Mouse (Mus musculus): ENCODE results near the gene Serinc1. TPM values are rescaled to one million over a fixed set of nuclear protein-coding genes. Genes with fewer than 3 reads are reported as not detected.

The Serinc1 gene
- 105 and 163 TPM in 2 replicates for total RNA-seq (2023)

GRCm38 (mm10) chr10:57532218-57533101 is at the start of gene Serinc1:
Serinc1 (minus strand) TSS chr10:57532530.

GRCm38 (mm10) chr10:57485908-57486541 is 46.3 kb downstream of the Serinc1 start, which contains the start of gene Hsf2:
Hsf2 (plus strand) TSS chr10:57486385.

Other genes starting within 250 kb of the Serinc1 start
- 6.5 and 9.0 TPM in 2 replicates for gene Hsf2, start 46.1 kb downstream of the Serinc1 start, total RNA-seq (2023)
- 2.0 and 2.5 TPM in 2 replicates for gene Pkib, start 99.5 kb upstream of the Serinc1 start, total RNA-seq (2023)